Mouse (Mus musculus): Measurements from ENCODE around the gene Tex261. TPM values are rescaled to one million over a fixed set of nuclear protein-coding genes. Genes with fewer than 3 reads are reported as not detected.

Tex261 gene
- polyA plus RNA-seq, 1 experiment = 53.2 TPM

- 0 out of 2 replicates have a peak, but pooled peaks cover 5% of the 10 kb centered on the region for H3K4me1 ChIP-seq (ENCODE audit: control insufficient read depth, insufficient read depth, insufficient read length, low read length)
- no peak overlapping the region for H3K27ac ChIP-seq (replicated peaks; ENCODE audit: low read depth, low read length)
- no peak overlapping the region for H3K4me3 ChIP-seq (ENCODE audit: insufficient read depth, low read depth, low read length)
Measured at GRCm38 (mm10) chr6:83778306-83778705, 2.7 kb upstream of the Tex261 start.

DNA sequence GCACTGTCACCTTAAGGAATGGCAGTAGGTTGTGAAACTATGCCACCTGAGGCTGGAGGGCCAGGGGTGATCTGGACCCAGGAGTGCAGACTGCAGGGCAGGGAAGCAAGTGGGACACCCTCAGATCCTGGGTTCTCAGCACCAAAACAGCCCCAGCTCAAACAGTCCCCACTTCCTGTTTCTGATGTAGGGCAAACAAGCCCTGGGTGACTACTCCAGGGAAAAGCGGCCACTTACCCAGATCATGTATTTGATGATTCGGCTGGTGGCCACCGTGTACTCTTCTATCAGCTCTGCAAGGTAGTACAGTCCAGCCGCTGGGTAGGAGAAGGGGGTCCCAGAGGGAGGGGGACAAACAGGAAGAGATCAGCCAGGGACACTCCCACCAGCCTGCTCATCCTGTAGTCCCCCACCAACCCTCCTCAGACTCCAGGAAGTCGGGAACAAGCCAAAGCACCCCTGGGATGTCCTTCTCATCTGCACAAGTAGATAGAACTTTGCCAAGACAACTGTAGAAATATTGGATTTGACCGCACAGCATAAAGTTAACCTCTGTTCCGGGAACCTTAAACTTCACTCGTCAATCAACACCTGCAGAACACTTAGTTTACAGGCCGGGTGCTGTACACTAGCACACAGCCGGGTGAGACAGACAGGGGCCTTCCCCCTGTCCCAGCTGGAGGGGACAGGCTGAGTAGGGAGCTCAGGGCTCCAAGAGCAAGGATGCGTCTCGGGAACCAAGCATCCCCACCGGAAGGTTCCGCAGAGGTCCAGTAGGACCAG, 641 bp downstream of the Tex261 start:
- H3K4me3 ChIP-seq (ENCODE audit: insufficient read depth, low read depth, low read length) = peak overlapping the region; percentile 92
- peak overlapping the region; percentile 38; the same call in 1 of the 2 replicates for H3K27ac ChIP-seq (replicated peaks; ENCODE audit: low read depth, low read length)
- H3K4me1 ChIP-seq (ENCODE audit: control insufficient read depth, insufficient read depth, insufficient read length, low read length) = 0 out of 2 replicates have a peak, but pooled peaks cover 5% of the 10 kb centered on the region

DNA sequence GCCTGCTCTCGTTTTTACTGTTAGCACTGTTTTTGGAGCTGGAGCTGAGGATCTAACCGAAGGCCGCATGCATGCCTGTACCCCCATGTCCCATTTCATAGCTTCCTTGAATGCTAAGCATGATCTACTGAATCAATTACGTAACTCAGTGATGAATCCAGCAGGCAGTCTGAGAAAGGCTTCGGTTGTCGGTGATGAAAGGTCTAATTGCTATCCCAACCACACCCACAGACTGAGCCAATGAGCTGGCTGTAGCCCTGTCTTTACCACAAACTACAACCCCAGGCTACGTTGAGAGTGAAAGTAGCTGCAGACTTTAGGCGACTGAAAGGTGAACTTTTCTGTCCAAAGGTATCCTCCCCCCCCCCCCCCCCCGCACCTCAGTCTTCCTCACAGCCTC, 1.5 kb downstream of the Tex261 start:
- H3K4me1 ChIP-seq (ENCODE audit: control insufficient read depth, insufficient read depth, insufficient read length, low read length) = 0 out of 2 replicates have a peak, but pooled peaks cover 5% of the 10 kb centered on the region
- peak overlapping the region; percentile 92; the same call in 1 of the 2 replicates for H3K4me3 ChIP-seq (ENCODE audit: insufficient read depth, low read depth, low read length)
- H3K27ac ChIP-seq (replicated peaks; ENCODE audit: low read depth, low read length) = no peak overlapping the region

DNA sequence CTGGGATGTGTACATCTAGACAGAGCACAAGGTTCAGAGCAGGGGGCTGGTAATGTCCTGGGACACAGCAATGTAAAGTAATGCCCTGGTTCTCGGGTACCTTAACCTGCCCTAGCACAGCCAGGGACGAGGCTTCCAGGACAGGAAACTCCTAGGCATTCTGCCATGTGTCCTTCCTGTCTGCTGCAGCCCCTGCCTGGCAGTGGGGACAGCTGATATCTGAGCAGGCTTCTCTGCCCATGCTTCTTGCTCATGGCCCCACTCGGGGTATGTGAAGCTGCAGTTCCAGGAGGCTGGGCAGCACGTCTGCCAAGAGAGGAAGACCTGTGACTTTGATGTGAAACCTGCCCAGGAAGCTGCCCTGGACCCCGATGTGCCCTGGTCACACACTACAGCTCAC, 7.1 kb downstream of the Tex261 start:
- no peak overlapping the region for H3K4me3 ChIP-seq (ENCODE audit: insufficient read depth, low read depth, low read length)
- H3K4me1 ChIP-seq (ENCODE audit: control insufficient read depth, insufficient read depth, insufficient read length, low read length) = no peaks in the 10 kb centered on the region
- no peak overlapping the region for H3K27ac ChIP-seq (replicated peaks; ENCODE audit: low read depth, low read length)

- no peaks in the 10 kb centered on the region; the same call in 1 of the 2 replicates for H3K4me1 ChIP-seq (ENCODE audit: control insufficient read depth, insufficient read depth, insufficient read length, low read length)
- H3K4me3 ChIP-seq (ENCODE audit: insufficient read depth, low read depth, low read length) = no peak overlapping the region
- no peak overlapping the region for H3K27ac ChIP-seq (replicated peaks; ENCODE audit: low read depth, low read length)
Measured at GRCm38 (mm10) chr6:83766982-83767381, 8.6 kb downstream of the Tex261 start.

- peak overlapping the region; percentile 30 for H3K4me3 ChIP-seq (ENCODE audit: insufficient read depth, low read depth, low read length)
- no peak overlapping the region for H3K27ac ChIP-seq (replicated peaks; ENCODE audit: low read depth, low read length)
Measured at GRCm38 (mm10) chr6:83762880-83763431, 12.7 kb downstream of the Tex261 start.

GRCm38 (mm10) chr6:83762344-83762743, 13.3 kb downstream of the Tex261 start, which contains the start of gene Ankrd53:
TSS of gene Ankrd53 (plus strand) at chr6:83762644.
- no peaks in the 10 kb centered on the region; the same call in 1 of the 2 replicates for H3K4me1 ChIP-seq (ENCODE audit: control insufficient read depth, insufficient read depth, insufficient read length, low read length)
- peak within 1 kb of the TSS; percentile 30 for H3K4me3 ChIP-seq (ENCODE audit: insufficient read depth, low read depth, low read length)
- H3K27ac ChIP-seq (replicated peaks; ENCODE audit: low read depth, low read length) = no peak within 1 kb of the TSS

More at GRCm38 (mm10) chr6:83762880-83763431, 12.7 kb downstream of the Tex261 start:
- no peaks in the 10 kb centered on the region; the same call in 1 of the 2 replicates for H3K4me1 ChIP-seq (ENCODE audit: control insufficient read depth, insufficient read depth, insufficient read length, low read length)

DNA sequence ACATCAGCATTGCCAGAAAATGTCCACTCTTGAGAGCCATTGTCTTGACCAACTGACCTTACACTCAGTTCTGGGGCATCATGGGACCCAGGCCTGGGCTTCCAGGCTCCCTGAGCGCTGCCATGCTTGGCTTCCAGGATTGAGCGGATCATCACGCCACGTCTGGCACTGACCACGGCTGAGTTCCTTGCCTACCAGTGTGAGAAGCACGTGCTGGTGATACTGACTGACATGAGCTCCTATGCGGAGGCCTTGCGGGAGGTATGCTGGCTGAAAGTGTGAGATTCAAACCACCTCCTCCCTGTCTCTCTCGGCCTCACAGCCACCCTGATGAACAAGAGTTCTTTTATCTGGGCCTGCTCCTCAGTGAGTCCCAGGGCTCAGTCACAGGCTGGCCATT, 19.6 kb downstream of the Tex261 start:
- Histone ChIP-seq H3K4me3 (ENCODE audit: insufficient read depth, low read depth, low read length) (no peak overlapping the region), H3K27ac (replicated peaks; ENCODE audit: low read depth, low read length) (no peak overlapping the region), H3K4me1 (ENCODE audit: control insufficient read depth, insufficient read depth, insufficient read length, low read length) (no peaks in the 10 kb centered on the region)

- no peak overlapping the region for H3K27ac ChIP-seq (replicated peaks; ENCODE audit: low read depth, low read length)
- no peak overlapping the region for H3K4me3 ChIP-seq (ENCODE audit: insufficient read depth, low read depth, low read length)
- H3K4me1 ChIP-seq (ENCODE audit: control insufficient read depth, insufficient read depth, insufficient read length, low read length) = no peaks in the 10 kb centered on the region
Measured at GRCm38 (mm10) chr6:83750171-83750684, 25.4 kb downstream of the Tex261 start.

- Histone ChIP-seq H3K27ac (replicated peaks; ENCODE audit: low read depth, low read length) (no peak overlapping the region), H3K4me1 (ENCODE audit: control insufficient read depth, insufficient read depth, insufficient read length, low read length) (no peaks in the 10 kb centered on the region), H3K4me3 (ENCODE audit: insufficient read depth, low read depth, low read length) (no peak overlapping the region)
Measured at GRCm38 (mm10) chr6:83749286-83749685, 26.3 kb downstream of the Tex261 start.

- H3K4me1 ChIP-seq (ENCODE audit: control insufficient read depth, insufficient read depth, insufficient read length, low read length) = no peaks in the 10 kb centered on the region
- H3K4me3 ChIP-seq (ENCODE audit: insufficient read depth, low read depth, low read length) = no peak overlapping the region
- H3K27ac ChIP-seq (replicated peaks; ENCODE audit: low read depth, low read length) = no peak overlapping the region
Measured at GRCm38 (mm10) chr6:83745466-83745865, 30.1 kb downstream of the Tex261 start.

GRCm38 (mm10) chr6:83744557-83744956, 31.1 kb downstream of the Tex261 start:
- no peaks in the 10 kb centered on the region for H3K4me1 ChIP-seq (ENCODE audit: control insufficient read depth, insufficient read depth, insufficient read length, low read length)
- H3K4me3 ChIP-seq (ENCODE audit: insufficient read depth, low read depth, low read length) = no peak overlapping the region
- H3K27ac ChIP-seq (replicated peaks; ENCODE audit: low read depth, low read length) = no peak overlapping the region

DNA sequence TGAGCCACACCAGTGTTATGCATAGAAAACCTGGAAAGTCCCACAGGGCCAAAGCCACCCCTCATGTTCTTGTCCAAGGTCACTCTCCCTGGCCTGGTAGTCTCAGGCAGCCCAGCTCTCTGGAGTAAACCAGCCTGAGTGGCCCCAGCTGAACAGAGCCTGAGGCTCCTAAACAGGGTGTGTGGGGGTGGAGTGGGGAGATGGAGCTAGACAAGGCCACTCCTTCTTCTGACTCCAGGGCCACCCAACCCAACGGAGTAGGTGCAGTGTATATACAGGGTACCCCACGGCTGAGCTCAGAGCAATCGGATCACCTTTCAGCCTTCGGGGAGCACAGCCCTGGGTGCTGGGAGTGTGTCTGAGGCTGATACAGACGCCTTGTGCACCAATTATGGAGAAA, 31.5 kb downstream of the Tex261 start:
- H3K4me3 ChIP-seq (ENCODE audit: insufficient read depth, low read depth, low read length) = no peak overlapping the region
- H3K4me1 ChIP-seq (ENCODE audit: control insufficient read depth, insufficient read depth, insufficient read length, low read length) = no peaks in the 10 kb centered on the region
- no peak overlapping the region for H3K27ac ChIP-seq (replicated peaks; ENCODE audit: low read depth, low read length)

DNA sequence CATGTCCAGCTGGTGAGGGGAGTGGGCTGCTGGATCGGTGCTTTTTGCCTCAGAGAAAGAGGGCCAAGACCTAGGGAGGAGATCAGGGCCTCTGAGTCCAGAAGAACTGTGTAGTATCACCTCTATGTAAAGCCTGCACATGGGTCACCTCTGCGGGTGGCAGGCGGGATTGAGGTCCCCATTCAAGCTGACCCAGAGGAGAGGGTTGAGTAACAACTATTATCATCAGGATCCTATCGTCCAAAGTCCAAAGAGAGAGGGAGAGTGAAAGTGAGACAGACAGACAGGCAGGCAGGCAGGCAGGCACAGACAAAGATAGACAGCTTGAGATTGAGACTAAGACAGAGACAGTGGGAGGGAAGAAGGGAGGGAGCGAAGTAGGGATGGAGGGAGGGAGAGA, 32.4 kb downstream of the Tex261 start:
- Histone ChIP-seq H3K27ac (replicated peaks; ENCODE audit: low read depth, low read length) (no peak overlapping the region), H3K4me3 (ENCODE audit: insufficient read depth, low read depth, low read length) (no peak overlapping the region), H3K4me1 (ENCODE audit: control insufficient read depth, insufficient read depth, insufficient read length, low read length) (no peaks in the 10 kb centered on the region)

GRCm38 (mm10) chr6:83742761-83743160, 32.9 kb downstream of the Tex261 start, which contains the start of gene Atp6v1b1:
TSS of gene Atp6v1b1 (plus strand) at chr6:83742990.
- Histone ChIP-seq H3K4me1 (ENCODE audit: control insufficient read depth, insufficient read depth, insufficient read length, low read length) (no peaks in the 10 kb centered on the region), H3K27ac (replicated peaks; ENCODE audit: low read depth, low read length) (no peak within 1 kb of the TSS), H3K4me3 (ENCODE audit: insufficient read depth, low read depth, low read length) (no peak within 1 kb of the TSS)
